Mouse (Mus musculus) limb, embryonic 10.5 days (tissue): Measurements from ENCODE around the gene Gstcd. TPM values are rescaled to one million over a fixed set of nuclear protein-coding genes. Genes with fewer than 3 reads are reported as not detected.

Experiments
- DNase-seq: peaks from one replicate; pipeline ENCODE4 v3.0.0-alpha.2; 2017; ENCODE audit warnings: low spot score
- H3K27ac ChIP-seq: fragments of 300-500 bp; sonication (generic); 2 replicates; pipeline ENCODE4 v1.5.1; 2016; ENCODE audit warnings: mild to moderate bottlenecking
- H3K27me3 ChIP-seq: fragments of 300-500 bp; sonication (generic); 2 replicates; pipeline ENCODE4 v1.6.1; 2016; ENCODE audit warnings: low read depth, mild to moderate bottlenecking; ENCODE audit not compliant: poor library complexity, severe bottlenecking
- H3K36me3 ChIP-seq: fragments of 300-500 bp; sonication (generic); 2 replicates; pipeline ENCODE4 v1.6.1; 2016; ENCODE audit warnings: mild to moderate bottlenecking, moderate library complexity
- H3K4me1 ChIP-seq: fragments of 300-500 bp; sonication (generic); 2 replicates; pipeline ENCODE4 v1.6.1; 2016
- H3K4me3 ChIP-seq: fragments of 300-500 bp; sonication (generic); 2 replicates; pipeline ENCODE4 v1.5.1; 2016; ENCODE audit warnings: mild to moderate bottlenecking, moderate library complexity
- H3K9me3 ChIP-seq: fragments of 300-500 bp; sonication (generic); replicated peaks from 2 replicates; pipeline ENCODE4 v1.6.1; 2016; ENCODE audit warnings: mild to moderate bottlenecking
- WGBS: fragments of 180-500 bp; shearing (Covaris S2); methylation state at CpG from one replicate; pipeline ENCODE4 v1.1.7; 2016; 5-methylcytosine and 5-hydroxymethylcytosine counted together
- polyA plus RNA-seq: library from polyadenylated mRNA; unstranded; fragments of >200 nt; fragmentation: Nextera tagmentation; extraction: Ambion mirVana; gene quantifications from 2 replicates; pipeline ENCODE4 v1.2.1, GENCODE M21; 2016

Gstcd gene
- polyA plus RNA-seq, result 10.1 and 10.9 TPM in 2 replicates

DNA sequence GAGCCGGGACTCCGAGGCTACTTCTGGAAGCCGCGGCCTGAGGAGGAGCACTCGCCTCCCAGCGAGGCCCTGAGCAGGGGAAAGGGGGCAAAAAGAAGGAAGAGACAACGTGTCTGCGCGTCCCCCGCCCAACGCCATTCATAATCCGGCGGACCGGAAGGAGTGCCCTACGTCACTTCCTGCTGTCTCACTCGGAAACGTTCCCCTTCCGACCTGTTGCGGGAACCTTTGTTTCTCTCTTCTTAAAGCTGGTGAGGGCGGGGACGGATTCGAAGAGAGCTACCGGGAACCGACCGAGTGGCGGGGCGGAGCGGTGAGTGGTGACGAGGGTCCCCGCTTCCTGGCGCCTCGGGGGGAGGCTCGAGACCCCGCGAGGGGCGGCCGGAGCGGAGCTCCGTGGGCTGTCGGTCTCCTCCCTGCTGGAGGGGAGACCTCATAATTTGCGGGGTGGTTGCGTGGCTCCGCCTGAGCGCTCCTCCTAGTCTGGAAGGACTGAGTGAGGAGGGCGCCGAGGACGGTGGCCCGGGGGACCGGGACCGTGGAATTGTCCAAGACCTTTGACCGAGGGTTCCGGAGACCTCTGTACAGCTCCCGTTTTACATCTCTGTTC lies at the start of gene Gstcd, which contains the start of gene Ints12:
Gstcd (minus strand) TSS at position 370 of the 610 bp plus-strand sequence.
Ints12 (plus strand) TSS at position 177 of the 610 bp plus-strand sequence.
- under 1% methylated on average over 53 of the region's 53 CpGs for WGBS
- Histone ChIP-seq H3K27me3 (no peaks in the 10 kb centered on the region), H3K36me3 (peaks cover 7% of the 10 kb centered on the region), H3K9me3 (no peaks in the 10 kb centered on the region), H3K4me1 (peaks cover 18% of the 10 kb centered on the region), H3K27ac (peak within 1 kb of the TSS; percentile 99), H3K4me3 (peak within 1 kb of the TSS; percentile 88)
- peak; percentile 96 for DNase-seq

DNA sequence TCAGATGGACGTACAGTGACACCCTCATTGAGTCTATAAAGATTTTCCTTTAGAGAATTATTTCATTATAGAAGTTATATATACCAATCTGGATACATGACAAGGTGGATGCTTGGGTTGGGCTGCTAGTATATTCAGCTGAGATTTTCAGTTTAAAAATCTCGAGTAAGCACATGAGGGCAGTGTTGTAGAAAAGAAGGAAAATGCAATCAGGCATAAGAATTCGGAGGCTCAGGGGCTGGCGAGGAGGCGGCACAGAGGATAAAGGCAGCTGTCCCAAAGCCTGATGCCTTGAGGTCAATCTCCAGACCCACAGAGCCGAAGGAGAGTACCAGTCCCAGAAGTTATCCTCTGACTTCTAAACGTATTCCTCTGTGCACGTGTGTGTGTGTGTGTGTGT lies 40.8 kb upstream of the Gstcd start:
- H3K36me3 ChIP-seq, result no peaks in the 10 kb centered on the region
- H3K27ac ChIP-seq, result no peak overlapping the region
- DNase-seq, result no peak
- no peaks in the 10 kb centered on the region for H3K27me3 ChIP-seq
- no peak overlapping the region for H3K4me3 ChIP-seq
- WGBS, result 80% methylated on average over 8 of the region's 8 CpGs
- H3K9me3 ChIP-seq, result no peaks in the 10 kb centered on the region
- no peaks in the 10 kb centered on the region for H3K4me1 ChIP-seq

DNA sequence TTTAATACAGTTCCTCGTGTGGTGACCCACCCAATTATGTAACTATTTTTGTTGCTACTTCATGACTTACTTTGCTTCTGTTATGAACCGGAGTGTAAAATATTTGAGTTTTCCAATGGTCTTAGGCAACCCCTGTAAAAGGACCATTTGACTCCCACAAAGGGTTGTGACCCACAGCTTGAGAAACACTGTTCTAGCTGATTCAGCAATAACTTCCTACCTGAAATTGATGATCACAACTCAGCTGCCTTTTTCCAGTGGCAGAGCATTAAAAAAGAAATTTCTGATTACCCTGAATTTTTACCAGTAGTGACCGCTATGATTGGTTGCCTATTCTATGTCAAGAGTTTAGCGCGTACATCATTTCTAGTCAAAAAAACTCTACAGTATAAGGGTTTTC lies 39.5 kb upstream of the Gstcd start:
- Histone ChIP-seq H3K4me1 (no peaks in the 10 kb centered on the region), H3K27ac (no peak overlapping the region), H3K27me3 (no peaks in the 10 kb centered on the region), H3K9me3 (no peaks in the 10 kb centered on the region), H3K4me3 (no peak overlapping the region), H3K36me3 (no peaks in the 10 kb centered on the region)
- 95% methylated on average over 5 of the region's 5 CpGs for whole genome bisulfite sequencing
- no peak for DNase-seq

DNA sequence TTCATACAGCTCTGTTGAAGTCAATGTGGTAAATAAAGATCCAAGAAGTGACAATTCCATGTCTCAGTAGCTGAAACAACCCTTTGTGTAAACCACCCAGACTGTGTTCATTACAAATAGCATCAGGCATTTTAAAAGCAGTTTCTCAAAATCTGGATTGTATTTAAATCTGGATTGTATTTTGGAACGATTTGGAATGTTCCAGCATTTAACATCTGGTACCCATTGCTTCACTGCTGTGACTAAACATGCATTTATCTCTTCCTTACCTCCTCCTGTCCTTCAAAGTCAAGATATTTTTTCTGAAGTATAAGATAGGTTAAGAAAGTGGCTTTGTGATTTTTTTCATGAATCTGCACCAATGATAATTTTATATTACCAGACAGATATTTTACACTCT lies 21.4 kb upstream of the Gstcd start:
- Histone ChIP-seq H3K9me3 (no peaks in the 10 kb centered on the region), H3K36me3 (peaks cover 20% of the 10 kb centered on the region), H3K27me3 (no peaks in the 10 kb centered on the region), H3K4me3 (no peak overlapping the region), H3K27ac (no peak overlapping the region), H3K4me1 (no peaks in the 10 kb centered on the region)
- WGBS, result 36% methylated on average over 1 of the region's 1 CpGs
- DNase-seq, result no peak

DNA sequence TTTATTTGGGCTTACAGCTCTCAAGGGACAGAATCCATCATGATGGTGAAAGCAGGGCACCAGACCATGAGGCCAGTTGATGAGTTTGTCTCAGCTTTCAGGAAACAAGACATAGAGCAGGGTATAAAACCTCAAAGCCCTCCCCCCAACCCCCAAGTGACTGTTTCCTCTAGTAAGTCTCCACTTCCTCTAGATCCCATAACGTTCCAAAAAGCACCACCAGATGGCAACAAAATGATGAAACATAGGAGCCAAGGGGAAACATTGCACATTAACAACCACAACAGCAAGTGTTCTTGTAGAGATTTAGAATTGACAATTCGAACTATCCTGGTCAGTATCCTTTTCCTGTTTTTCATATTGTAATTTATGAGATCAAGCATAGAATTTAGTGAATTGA lies 19.9 kb upstream of the Gstcd start:
- DNase-seq, result no peak
- H3K4me1 ChIP-seq, result no peaks in the 10 kb centered on the region
- no peaks in the 10 kb centered on the region for H3K27me3 ChIP-seq
- peaks cover 35% of the 10 kb centered on the region for H3K36me3 ChIP-seq
- H3K4me3 ChIP-seq, result no peak overlapping the region
- H3K27ac ChIP-seq, result no peak overlapping the region
- no peaks in the 10 kb centered on the region for H3K9me3 ChIP-seq
- 47% methylated on average over 2 of the region's 2 CpGs for WGBS

DNA sequence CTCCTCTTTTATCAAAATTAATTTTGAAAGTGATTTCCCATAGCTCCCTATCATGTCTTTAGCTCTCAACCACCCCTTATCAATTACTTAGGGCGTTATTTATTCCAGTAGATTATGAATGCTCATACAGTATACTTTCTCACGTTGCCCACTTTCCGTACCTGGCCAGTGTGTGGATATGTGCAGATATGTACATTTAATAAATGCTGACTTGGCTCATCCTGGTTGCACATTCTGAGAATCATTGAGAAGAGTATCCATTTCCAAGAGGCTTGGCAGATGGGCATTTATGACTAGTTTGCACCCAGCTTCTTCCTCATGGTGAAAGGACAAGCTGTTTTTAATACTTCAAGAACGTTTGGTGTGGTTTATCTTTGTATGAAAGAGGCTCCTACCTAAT lies 18.0 kb upstream of the Gstcd start:
- no peak overlapping the region for H3K27ac ChIP-seq
- no peak for DNase-seq
- H3K27me3 ChIP-seq, result no peaks in the 10 kb centered on the region
- H3K4me3 ChIP-seq, result no peak overlapping the region
- 90% methylated on average over 4 of the region's 4 CpGs for WGBS
- no peaks in the 10 kb centered on the region for H3K9me3 ChIP-seq
- no peaks in the 10 kb centered on the region for H3K4me1 ChIP-seq
- peaks cover 51% of the 10 kb centered on the region for H3K36me3 ChIP-seq

DNA sequence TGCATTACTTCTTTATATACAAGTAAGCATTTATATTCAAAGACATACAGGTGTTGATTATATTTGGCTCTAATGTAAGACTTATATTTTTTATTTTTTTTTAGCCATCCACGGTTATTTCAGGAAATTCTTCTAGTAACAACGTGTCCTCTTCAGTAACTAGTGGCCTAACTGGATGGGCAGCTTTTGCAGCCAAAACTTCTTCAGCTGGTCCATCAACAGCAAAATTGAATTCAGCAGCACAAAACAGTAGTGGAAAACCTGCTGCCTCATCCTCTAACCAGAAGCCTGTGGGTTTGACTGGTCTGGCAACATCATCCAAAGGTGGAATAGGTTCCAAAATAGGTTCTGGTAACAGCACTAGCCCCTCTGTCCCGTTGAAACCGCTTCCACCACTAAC lies 16.9 kb upstream of the Gstcd start:
- Histone ChIP-seq H3K4me3 (no peak overlapping the region), H3K4me1 (no peaks in the 10 kb centered on the region), H3K27ac (no peak overlapping the region), H3K27me3 (no peaks in the 10 kb centered on the region), H3K9me3 (no peaks in the 10 kb centered on the region), H3K36me3 (peaks cover 61% of the 10 kb centered on the region)
- WGBS, result 93% methylated on average over 4 of the region's 4 CpGs
- DNase-seq, result no peak

DNA sequence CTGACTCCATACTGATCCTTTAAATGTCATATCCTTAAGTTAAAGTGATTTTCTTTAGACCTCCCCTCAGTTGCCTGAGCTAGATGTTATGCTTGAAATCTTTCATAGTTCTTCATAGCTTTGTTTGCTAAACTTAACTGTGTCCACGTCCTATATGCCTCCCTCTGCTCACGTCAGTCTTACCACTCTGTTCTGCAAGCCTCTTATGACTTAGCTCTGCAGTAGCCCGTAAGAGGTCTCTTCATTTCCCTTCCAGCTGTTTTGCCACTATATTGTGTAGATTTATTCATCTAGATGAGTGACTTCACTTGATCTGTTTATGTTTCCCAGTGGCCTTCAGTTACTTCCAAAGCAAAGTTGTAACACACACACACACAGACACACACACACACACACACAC lies 12.6 kb upstream of the Gstcd start:
- Histone ChIP-seq H3K36me3 (peaks cover 91% of the 10 kb centered on the region), H3K4me1 (no peaks in the 10 kb centered on the region), H3K27ac (no peak overlapping the region), H3K27me3 (no peaks in the 10 kb centered on the region), H3K4me3 (no peak overlapping the region), H3K9me3 (no peaks in the 10 kb centered on the region)
- 93% methylated on average over 3 of the region's 3 CpGs for WGBS
- no peak for DNase-seq

DNA sequence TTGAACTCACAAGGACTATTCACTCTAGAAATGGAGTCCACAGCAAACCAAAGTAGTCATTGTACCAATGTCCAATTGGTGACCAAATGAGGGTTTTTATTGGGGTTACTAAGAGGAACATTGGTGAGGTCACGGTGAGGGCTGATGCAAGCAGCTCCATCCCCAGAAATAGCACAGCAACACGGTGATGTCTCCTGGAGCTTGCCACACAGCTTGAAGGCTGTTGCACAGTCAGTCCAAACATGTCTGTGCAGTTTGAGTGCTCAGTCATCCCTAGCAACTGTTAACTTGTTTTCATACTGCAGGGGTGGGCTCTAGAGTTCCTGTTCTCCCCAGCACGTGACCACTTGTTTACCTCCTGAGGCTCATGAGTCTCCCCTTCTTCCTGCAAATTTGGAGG lies 11.9 kb upstream of the Gstcd start:
- Histone ChIP-seq H3K4me1 (no peaks in the 10 kb centered on the region), H3K27me3 (no peaks in the 10 kb centered on the region), H3K27ac (no peak overlapping the region), H3K4me3 (no peak overlapping the region), H3K36me3 (peaks cover 91% of the 10 kb centered on the region), H3K9me3 (no peaks in the 10 kb centered on the region)
- no peak for DNase-seq
- 94% methylated on average over 3 of the region's 3 CpGs for WGBS

DNA sequence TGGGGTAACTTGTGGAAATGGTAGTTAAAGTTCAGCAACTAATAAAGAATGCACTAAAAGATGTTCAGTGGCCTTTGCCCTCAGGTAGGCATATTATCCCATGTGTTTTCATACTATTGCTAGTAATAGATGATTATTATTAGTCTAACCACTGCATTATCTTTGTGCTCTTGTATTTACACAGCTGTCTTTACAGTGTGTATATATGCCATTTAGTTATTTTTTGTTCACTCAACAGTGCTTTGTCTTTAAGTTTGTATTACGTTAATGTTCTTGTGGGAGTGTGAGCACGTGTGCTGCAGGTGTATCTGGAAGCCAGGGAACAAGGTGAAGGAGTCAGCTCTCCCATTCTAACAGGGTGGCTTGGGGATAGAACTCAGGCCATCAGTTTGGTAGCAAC lies 7.1 kb upstream of the Gstcd start:
- no peaks in the 10 kb centered on the region for H3K9me3 ChIP-seq
- H3K27me3 ChIP-seq, result no peaks in the 10 kb centered on the region
- 93% methylated on average over 2 of the region's 2 CpGs for WGBS
- H3K4me1 ChIP-seq, result no peaks in the 10 kb centered on the region
- H3K36me3 ChIP-seq, result peaks cover 74% of the 10 kb centered on the region
- no peak for DNase-seq
- H3K4me3 ChIP-seq, result no peak overlapping the region
- no peak overlapping the region for H3K27ac ChIP-seq

DNA sequence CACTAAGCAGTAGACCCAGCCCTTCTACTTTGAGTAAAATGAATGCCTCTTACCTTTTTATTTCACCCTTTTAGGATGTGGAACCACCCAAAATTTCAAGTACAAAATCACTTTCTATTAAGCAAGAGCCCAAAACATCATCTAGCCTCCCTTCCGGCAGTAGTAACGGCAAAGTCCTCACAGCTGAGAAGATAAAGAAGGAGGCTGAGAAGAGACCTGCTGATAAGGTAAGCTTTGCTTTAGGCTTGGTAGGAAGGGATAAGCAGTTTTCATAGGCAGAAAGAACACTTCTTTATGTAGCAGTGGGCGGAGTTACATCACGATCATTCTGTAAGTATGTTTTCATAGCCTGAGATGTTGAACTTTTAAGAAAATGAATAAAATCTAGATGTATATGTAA lies 6.5 kb upstream of the Gstcd start:
- WGBS, result 92% methylated on average over 4 of the region's 4 CpGs
- no peak overlapping the region for H3K4me3 ChIP-seq
- H3K27ac ChIP-seq, result no peak overlapping the region
- H3K36me3 ChIP-seq, result peaks cover 68% of the 10 kb centered on the region
- H3K27me3 ChIP-seq, result no peaks in the 10 kb centered on the region
- no peak for DNase-seq
- peaks cover 3% of the 10 kb centered on the region; the same call in 1 of the 2 replicates for H3K4me1 ChIP-seq
- no peaks in the 10 kb centered on the region for H3K9me3 ChIP-seq

DNA sequence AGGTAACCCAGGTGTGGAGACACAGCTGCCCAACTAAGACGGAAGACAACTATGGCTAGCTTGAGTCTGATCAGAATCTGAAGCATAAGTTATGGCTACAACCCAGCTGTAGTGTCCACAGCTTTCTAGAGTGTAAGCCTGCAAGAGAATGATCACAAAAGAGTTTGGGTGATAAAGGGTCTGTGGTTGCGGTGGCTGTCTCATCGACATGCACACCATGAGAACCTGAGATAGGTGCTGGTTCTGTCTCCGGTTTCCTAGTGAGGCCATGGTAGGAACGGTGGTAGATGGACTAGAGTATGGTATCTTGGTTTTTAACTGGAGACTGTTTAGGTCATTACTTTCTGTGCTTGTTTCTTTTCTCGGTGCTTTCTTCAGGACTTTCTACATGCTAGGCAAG lies 6.1 kb upstream of the Gstcd start:
- no peak for DNase-seq
- peaks cover 7% of the 10 kb centered on the region for H3K4me1 ChIP-seq
- H3K27ac ChIP-seq, result no peak overlapping the region
- no peak overlapping the region for H3K4me3 ChIP-seq
- no peaks in the 10 kb centered on the region for H3K27me3 ChIP-seq
- H3K36me3 ChIP-seq, result peaks cover 66% of the 10 kb centered on the region
- 98% methylated on average over 6 of the region's 6 CpGs for WGBS
- no peaks in the 10 kb centered on the region for H3K9me3 ChIP-seq

DNA sequence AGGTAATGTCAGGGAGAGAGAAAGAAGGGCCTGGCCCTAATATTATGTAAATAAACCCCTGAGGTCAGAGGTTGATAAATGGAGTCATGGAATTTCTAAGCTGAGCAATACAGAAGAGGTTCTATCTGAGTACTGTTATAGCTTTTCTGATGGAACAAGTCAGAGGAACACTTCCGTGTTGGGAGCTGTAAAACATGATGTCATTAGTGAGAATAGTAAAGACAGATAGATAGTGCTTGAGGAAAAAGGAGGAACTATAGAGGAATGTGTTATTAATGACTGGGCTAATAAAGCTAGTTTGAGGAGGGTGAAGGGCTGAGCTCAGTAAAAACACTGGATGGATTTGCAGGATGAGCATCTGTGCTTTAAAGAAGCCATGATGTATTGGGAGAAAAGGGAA lies 2.5 kb upstream of the Gstcd start:
- DNase-seq, result no peak
- H3K9me3 ChIP-seq, result no peaks in the 10 kb centered on the region
- no peaks in the 10 kb centered on the region for H3K27me3 ChIP-seq
- WGBS, result 75% methylated on average over 1 of the region's 1 CpGs
- peaks cover 18% of the 10 kb centered on the region for H3K4me1 ChIP-seq
- H3K36me3 ChIP-seq, result peaks cover 33% of the 10 kb centered on the region
- no peak overlapping the region for H3K4me3 ChIP-seq
- H3K27ac ChIP-seq, result no peak overlapping the region

DNA sequence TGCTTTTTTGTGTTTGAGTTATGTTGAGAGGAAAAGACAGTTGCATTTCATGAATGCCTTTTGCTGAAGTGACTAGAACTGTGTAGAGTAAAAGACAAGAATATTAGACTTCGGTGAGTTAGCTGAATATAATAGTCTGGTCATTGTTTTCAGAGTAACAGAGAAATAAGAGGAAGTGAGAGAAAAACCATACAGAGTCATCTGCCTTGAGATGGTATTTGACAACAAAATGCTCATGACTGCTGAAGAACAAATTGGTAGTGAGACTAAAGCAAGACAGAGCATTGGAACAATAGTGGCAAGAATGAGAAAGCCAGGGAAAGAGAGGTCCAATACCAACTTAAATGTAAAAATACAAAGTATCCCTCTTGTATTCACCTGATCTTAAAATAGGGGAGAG lies 1.1 kb upstream of the Gstcd start:
- Histone ChIP-seq H3K4me1 (peaks cover 18% of the 10 kb centered on the region), H3K27me3 (no peaks in the 10 kb centered on the region), H3K27ac (0 out of 2 replicates have a peak overlapping the region, but pooled peaks have one; percentile 99), H3K9me3 (no peaks in the 10 kb centered on the region), H3K36me3 (peaks cover 19% of the 10 kb centered on the region), H3K4me3 (peak overlapping the region; percentile 88)
- WGBS, result 93% methylated on average over 1 of the region's 1 CpGs
- DNase-seq, result no peak
